Mouse (Mus musculus): ENCODE data around the gene Olfr1269.

Olfr1269 gene

GRCm38 (mm10) chr2:90121312-90121711 lies at the start of gene Olfr1269:
Gene Olfr1269, minus strand, starts transcription at chr2:90121412.
- no peak for DNase-seq (ENCODE audit: low read depth, low spot score)

- DNase-seq (ENCODE audit: low read depth, low spot score): no peak
Observed at GRCm38 (mm10) chr2:90153916-90154315, 32.7 kb upstream of the Olfr1269 start.

GRCm38 (mm10) chr2:90152991-90153390 lies 31.8 kb upstream of the Olfr1269 start, which contains the start of gene Olfr1270:
Gene Olfr1270, minus strand, starts transcription at chr2:90153091.
- no peak for DNase-seq (ENCODE audit: low read depth, low spot score)

GRCm38 (mm10) chr2:90142196-90142595 lies 21.0 kb upstream of the Olfr1269 start, which contains the start of gene Olfr32:
Gene Olfr32, minus strand, starts transcription at chr2:90142296.
- DNase-seq (ENCODE audit: low read depth, low spot score): no peak

GRCm38 (mm10) chr2:90070065-90070464 lies 51.1 kb downstream of the Olfr1269 start:
- DNase-seq (ENCODE audit: low read depth, low spot score): no peak

Measured in brain, embryonic 18.5 days (tissue).